ENCODE assay signal across 23 mouse cellular contexts in genomic region chr4:70251782-70252181, GRCm38 (mm10).
DNase-seq lines count a peak whose midpoint lies in the region; ATAC-seq and TF ChIP-seq lines count a peak whose summit lies in the region.
"Had no signal": no experiment of that assay in that cellular context is flagged by ENCODE, and none has a peak within 500 bp of the region (broad histone marks: within the 10 kb centered on the region; RNA-seq: fewer than 3 reads in every experiment).

No protein-coding gene starts in this region.

- no peak for DNase-seq in hindbrain, postnatal 0 days (ENCODE audit: low spot score)
- no peak for DNase-seq in hindbrain, embryonic 14.5 days (ENCODE audit: low spot score)
- no peak for DNase-seq in neural tube, embryonic 10.5 days (ENCODE audit: extremely low spot score, low spot score)
- DNase-seq in layer of hippocampus, postnatal 14 days (ENCODE audit: low spot score in 2 of 2): no peak
- DNase-seq in frontal cortex, postnatal 36 days (ENCODE audit: low spot score in 2 of 2): no peak
- DNase-seq: adrenal gland, adult 2 months; adrenal gland, postnatal 14 days; cerebellum, adult 11 months; cerebellum, adult 2 months; cerebellum, adult 9-11 months; cerebellum, postnatal 25 days; forebrain, postnatal 0 days; gastrocnemius, postnatal 25 days; heart, adult 2 months had no signal

- peaks cover 12% of the 10 kb centered on the region; the same call in 1 of the 2 replicates for H3K36me3 ChIP-seq in hindbrain, postnatal 0 days (ENCODE audit: insufficient read depth, low read length)
- peaks cover 22% of the 10 kb centered on the region for H3K36me3 ChIP-seq in hindbrain, embryonic 14.5 days (replicated peaks; ENCODE audit: control insufficient read depth, insufficient read depth)
- H3K36me3 ChIP-seq in neural tube, embryonic 12.5 days: peaks cover 21% of the 10 kb centered on the region
- H3K36me3 ChIP-seq in neural tube, embryonic 15.5 days: peaks cover 28% of the 10 kb centered on the region

- no peak overlapping the region for H3K4me3 ChIP-seq in hindbrain, postnatal 0 days (ENCODE audit: low read length)
- no peak overlapping the region for H3K4me3 ChIP-seq in hindbrain, embryonic 14.5 days (replicated peaks; ENCODE audit: low read length)
- H3K4me3 ChIP-seq in neural tube, embryonic 12.5 days: no peak overlapping the region
- H3K4me3 ChIP-seq in neural tube, embryonic 15.5 days (replicated peaks): no peak overlapping the region
- H3K4me3 ChIP-seq: embryonic facial prominence, embryonic 12.5 days; embryonic facial prominence, embryonic 15.5 days; heart, adult 2 months; heart, embryonic 10.5 days; heart, embryonic 13.5 days; hindbrain, embryonic 13.5 days had no signal

- no peak overlapping the region for H3K4me2 ChIP-seq in hindbrain, postnatal 0 days (ENCODE audit: low read depth, low read length)
- H3K4me2 ChIP-seq in hindbrain, embryonic 14.5 days (replicated peaks): no peak overlapping the region
- H3K4me2 ChIP-seq in neural tube, embryonic 12.5 days (replicated peaks): no peak overlapping the region
- H3K4me2 ChIP-seq in neural tube, embryonic 15.5 days: no peak overlapping the region
- H3K4me2 ChIP-seq: embryonic facial prominence, embryonic 12.5 days; embryonic facial prominence, embryonic 15.5 days; heart, embryonic 13.5 days; hindbrain, embryonic 13.5 days had no signal

- H3K4me1 ChIP-seq in hindbrain, postnatal 0 days (ENCODE audit: insufficient read depth, low read length): no peaks in the 10 kb centered on the region
- no peaks in the 10 kb centered on the region for H3K4me1 ChIP-seq in hindbrain, embryonic 14.5 days (replicated peaks; ENCODE audit: control insufficient read depth, insufficient read depth, low read length)
- H3K4me1 ChIP-seq in neural tube, embryonic 12.5 days: no peaks in the 10 kb centered on the region
- no peaks in the 10 kb centered on the region for H3K4me1 ChIP-seq in neural tube, embryonic 15.5 days
- H3K4me1 ChIP-seq: embryonic facial prominence, embryonic 12.5 days; embryonic facial prominence, embryonic 15.5 days; heart, embryonic 10.5 days; heart, embryonic 13.5 days; hindbrain, embryonic 13.5 days had no signal

- H3K27me3 ChIP-seq in hindbrain, postnatal 0 days (ENCODE audit: insufficient read depth, low read length): no peaks in the 10 kb centered on the region
- no peaks in the 10 kb centered on the region for H3K27me3 ChIP-seq in hindbrain, embryonic 14.5 days (ENCODE audit: control insufficient read depth, insufficient read depth, low read length)
- H3K27me3 ChIP-seq in neural tube, embryonic 12.5 days (replicated peaks): no peaks in the 10 kb centered on the region
- H3K27me3 ChIP-seq in neural tube, embryonic 15.5 days (replicated peaks): no peaks in the 10 kb centered on the region
- H3K27me3 ChIP-seq: embryonic facial prominence, embryonic 12.5 days; embryonic facial prominence, embryonic 15.5 days; heart, embryonic 13.5 days; hindbrain, embryonic 13.5 days had no signal

- TF ChIP-seq CTCF in hindbrain, postnatal 0 days (IDR thresholded peaks at IDR 0.05; ENCODE audit: low read depth): no peak

- WGBS in hindbrain, postnatal 0 days: 83% methylated on average over 5 of the region's 5 CpGs
- WGBS in hindbrain, embryonic 14.5 days: 85% methylated on average over 5 of the region's 5 CpGs
- 92% methylated on average over 5 of the region's 5 CpGs for WGBS in neural tube, embryonic 12.5 days
- 73% methylated on average over 5 of the region's 5 CpGs for WGBS in neural tube, embryonic 15.5 days

- no peaks in the 10 kb centered on the region for H3K9me3 ChIP-seq in hindbrain, postnatal 0 days (ENCODE audit: low read length)
- no peaks in the 10 kb centered on the region for H3K9me3 ChIP-seq in hindbrain, embryonic 14.5 days (ENCODE audit: control insufficient read depth, low read length)
- no peaks in the 10 kb centered on the region for H3K9me3 ChIP-seq in neural tube, embryonic 12.5 days
- no peaks in the 10 kb centered on the region for H3K9me3 ChIP-seq in neural tube, embryonic 15.5 days (replicated peaks)
- H3K9me3 ChIP-seq: embryonic facial prominence, embryonic 12.5 days; embryonic facial prominence, embryonic 15.5 days; heart, embryonic 10.5 days; heart, embryonic 13.5 days; hindbrain, embryonic 13.5 days had no signal

- H3K27ac ChIP-seq in hindbrain, postnatal 0 days: no peak overlapping the region
- no peak overlapping the region for H3K27ac ChIP-seq in hindbrain, embryonic 14.5 days
- H3K27ac ChIP-seq in neural tube, embryonic 12.5 days: no peak overlapping the region
- peak overlapping the region; percentile 35; the same call in 1 of the 2 replicates for H3K27ac ChIP-seq in neural tube, embryonic 15.5 days (replicated peaks)
- H3K27ac ChIP-seq: embryonic facial prominence, embryonic 12.5 days; embryonic facial prominence, embryonic 15.5 days; heart, adult 2 months; heart, embryonic 10.5 days; heart, embryonic 13.5 days; hindbrain, embryonic 13.5 days had no signal

- no peak overlapping the region for H3K9ac ChIP-seq in hindbrain, postnatal 0 days (replicated peaks; ENCODE audit: low read length)
- H3K9ac ChIP-seq in hindbrain, embryonic 14.5 days: no peak overlapping the region
- H3K9ac ChIP-seq in neural tube, embryonic 12.5 days: no peak overlapping the region
- no peak overlapping the region for H3K9ac ChIP-seq in neural tube, embryonic 15.5 days (replicated peaks)
- H3K9ac ChIP-seq: embryonic facial prominence, embryonic 12.5 days; embryonic facial prominence, embryonic 15.5 days; forebrain, postnatal 0 days; heart, embryonic 13.5 days; hindbrain, embryonic 13.5 days had no signal

- ATAC-seq in hindbrain, postnatal 0 days: peak; percentile 38; the same call in 1 of the 2 replicates
- no peak for ATAC-seq in hindbrain, embryonic 14.5 days (ENCODE audit: low FRiP score)
- ATAC-seq in neural tube, embryonic 12.5 days (ENCODE audit: low FRiP score, low read depth): peak; percentile 29; the same call in 1 of the 2 replicates
- ATAC-seq in neural tube, embryonic 15.5 days (ENCODE audit: low FRiP score): peak; percentile 50; the same call in 1 of the 2 replicates
- ATAC-seq: CD4-positive, CD25-positive, alpha-beta regulatory T cell, adult 4 months; forebrain, embryonic 14.5 days; forebrain, postnatal 0 days had no signal
